Mouse (Mus musculus): Measurements from ENCODE around the gene Prr27. TPM values are rescaled to one million over a fixed set of nuclear protein-coding genes. Genes with fewer than 3 reads are reported as not detected.

Prr27 gene
- polyA plus RNA-seq (2015; fragmentation: Nextera tagmentation; extraction: Ambion mirVana): not detected in 2 replicates

DNA sequence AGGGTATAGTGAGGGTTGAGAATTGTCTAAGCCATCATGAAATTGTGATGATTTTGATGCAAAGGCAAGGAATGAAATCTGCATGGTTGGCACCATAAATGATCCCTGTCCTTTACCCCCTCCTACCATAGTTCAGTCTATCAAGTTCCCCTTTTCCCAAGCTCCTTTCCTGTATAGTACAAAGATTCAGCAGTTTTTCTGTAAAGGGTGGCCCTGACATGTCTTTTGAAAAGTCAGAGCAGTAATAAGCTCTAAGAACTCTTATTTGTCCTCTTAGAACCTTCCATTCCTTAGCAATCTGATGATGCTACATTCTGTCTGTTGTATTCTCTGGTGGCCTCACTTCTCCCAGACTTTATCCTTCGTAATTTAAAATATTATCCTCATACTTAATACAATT lies at the start of gene Prr27:
Gene Prr27, plus strand, starts transcription at position 301 of the 400 bp plus-strand sequence.
- Histone ChIP-seq H3K27ac (no peak within 1 kb of the TSS), H3K27me3 (no peaks in the 10 kb centered on the region), H3K9ac (no peak within 1 kb of the TSS), H3K4me2 (no peak within 1 kb of the TSS), H3K9me3 (no peaks in the 10 kb centered on the region), H3K4me1 (no peaks in the 10 kb centered on the region), H3K36me3 (no peaks in the 10 kb centered on the region), H3K4me3 (no peak within 1 kb of the TSS)
- WGBS: 56% methylated on average over 1 of the region's 1 CpGs
- no peak for ATAC-seq (ENCODE audit: borderline replicate concordance, extremely low read depth, low FRiP score, low TSS enrichment)

DNA sequence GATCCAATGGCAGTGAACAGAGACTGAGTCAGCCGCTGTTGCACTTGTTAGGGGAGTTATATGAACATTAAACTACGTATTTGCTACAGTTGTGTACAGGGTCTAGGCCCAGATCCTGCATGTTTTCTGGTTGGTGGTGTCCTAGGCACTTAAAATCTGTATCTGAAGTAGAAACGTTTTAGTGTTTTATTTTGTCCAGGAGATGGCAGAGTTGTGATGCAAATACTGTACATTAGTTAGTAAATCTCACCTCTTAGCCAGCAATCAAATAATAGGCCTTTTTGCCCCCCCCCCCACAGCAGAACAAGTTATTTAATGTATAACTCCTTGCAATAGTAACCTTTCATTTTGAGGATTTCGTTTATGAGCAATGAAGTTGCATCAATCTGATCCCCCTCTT lies 42.8 kb upstream of the Prr27 start:
- H3K4me2 ChIP-seq: no peak overlapping the region
- WGBS: 44% methylated on average over 4 of the region's 4 CpGs
- no peak for ATAC-seq (ENCODE audit: borderline replicate concordance, extremely low read depth, low FRiP score, low TSS enrichment)
- H3K27ac ChIP-seq: no peak overlapping the region
- no peaks in the 10 kb centered on the region for H3K36me3 ChIP-seq
- H3K9ac ChIP-seq: no peak overlapping the region
- no peak overlapping the region for H3K4me3 ChIP-seq
- H3K27me3 ChIP-seq: no peaks in the 10 kb centered on the region
- no peaks in the 10 kb centered on the region for H3K4me1 ChIP-seq
- H3K9me3 ChIP-seq: no peaks in the 10 kb centered on the region

- H3K27me3 ChIP-seq: no peaks in the 10 kb centered on the region
- no peaks in the 10 kb centered on the region for H3K9me3 ChIP-seq
- no peaks in the 10 kb centered on the region for H3K4me1 ChIP-seq
- no peak within 1 kb of the TSS for H3K4me3 ChIP-seq
- no peak within 1 kb of the TSS for H3K9ac ChIP-seq
- H3K4me2 ChIP-seq: no peak within 1 kb of the TSS
- H3K27ac ChIP-seq: no peak within 1 kb of the TSS
- WGBS: 53% methylated on average over 2 of the region's 2 CpGs
- no peaks in the 10 kb centered on the region for H3K36me3 ChIP-seq
- no peak for ATAC-seq (ENCODE audit: borderline replicate concordance, extremely low read depth, low FRiP score, low TSS enrichment)
These were observed 17.7 kb upstream of the Prr27 start, which contains the start of gene Csn1s2b for GRCm38 (mm10) chr5:87807782-87808181. Gene Csn1s2b, plus strand, starts transcription at chr5:87808082.

GRCm38 (mm10) chr5:87809253-87809652 lies 16.2 kb upstream of the Prr27 start:
- no peak overlapping the region for H3K27ac ChIP-seq
- H3K4me3 ChIP-seq: no peak overlapping the region
- 60% methylated on average over 2 of the region's 2 CpGs for WGBS
- ATAC-seq (ENCODE audit: borderline replicate concordance, extremely low read depth, low FRiP score, low TSS enrichment): no peak
- H3K4me1 ChIP-seq: no peaks in the 10 kb centered on the region
- no peaks in the 10 kb centered on the region for H3K27me3 ChIP-seq
- no peak overlapping the region for H3K4me2 ChIP-seq
- no peaks in the 10 kb centered on the region for H3K9me3 ChIP-seq
- H3K9ac ChIP-seq: no peak overlapping the region
- H3K36me3 ChIP-seq: no peaks in the 10 kb centered on the region

GRCm38 (mm10) chr5:87855136-87855716 lies 29.7 kb downstream of the Prr27 start:
- no peak for ATAC-seq (ENCODE audit: borderline replicate concordance, extremely low read depth, low FRiP score, low TSS enrichment)
- no peak overlapping the region for H3K9ac ChIP-seq
- no peak overlapping the region for H3K4me2 ChIP-seq
- WGBS: 81% methylated on average over 3 of the region's 3 CpGs
- no peaks in the 10 kb centered on the region for H3K4me1 ChIP-seq
- H3K27me3 ChIP-seq: no peaks in the 10 kb centered on the region
- H3K27ac ChIP-seq: no peak overlapping the region
- H3K9me3 ChIP-seq: no peaks in the 10 kb centered on the region
- no peaks in the 10 kb centered on the region for H3K36me3 ChIP-seq
- H3K4me3 ChIP-seq: no peak overlapping the region

- 60% methylated on average over 2 of the region's 2 CpGs for WGBS
- no peak for ATAC-seq (ENCODE audit: borderline replicate concordance, extremely low read depth, low FRiP score, low TSS enrichment)
- H3K36me3 ChIP-seq: no peaks in the 10 kb centered on the region
- no peak overlapping the region for H3K4me2 ChIP-seq
- no peaks in the 10 kb centered on the region for H3K27me3 ChIP-seq
- no peak overlapping the region for H3K9ac ChIP-seq
- H3K4me3 ChIP-seq: no peak overlapping the region
- H3K4me1 ChIP-seq: no peaks in the 10 kb centered on the region
- H3K9me3 ChIP-seq: no peaks in the 10 kb centered on the region
- no peak overlapping the region for H3K27ac ChIP-seq
These were observed 44.6 kb downstream of the Prr27 start for GRCm38 (mm10) chr5:87870084-87870483.

- H3K27me3 ChIP-seq: no peaks in the 10 kb centered on the region
- no peak overlapping the region for H3K27ac ChIP-seq
- WGBS: 32% methylated on average over 4 of the region's 4 CpGs
- H3K36me3 ChIP-seq: no peaks in the 10 kb centered on the region
- H3K4me1 ChIP-seq: no peaks in the 10 kb centered on the region
- H3K4me3 ChIP-seq: no peak overlapping the region
- ATAC-seq (ENCODE audit: borderline replicate concordance, extremely low read depth, low FRiP score, low TSS enrichment): no peak
- H3K9me3 ChIP-seq: no peaks in the 10 kb centered on the region
- no peak overlapping the region for H3K4me2 ChIP-seq
- H3K9ac ChIP-seq: no peak overlapping the region
These were observed 45.9 kb downstream of the Prr27 start for GRCm38 (mm10) chr5:87871423-87871822.

- no peak for ATAC-seq (ENCODE audit: borderline replicate concordance, extremely low read depth, low FRiP score, low TSS enrichment)
- Histone ChIP-seq H3K9me3 (no peaks in the 10 kb centered on the region), H3K4me2 (no peak within 1 kb of the TSS), H3K4me3 (no peak within 1 kb of the TSS), H3K9ac (no peak within 1 kb of the TSS), H3K36me3 (no peaks in the 10 kb centered on the region), H3K27ac (no peak within 1 kb of the TSS), H3K4me1 (no peaks in the 10 kb centered on the region), H3K27me3 (no peaks in the 10 kb centered on the region)
- WGBS: 86% methylated on average over 1 of the region's 1 CpGs
These were observed 59.2 kb downstream of the Prr27 start, which contains the start of gene Odam for GRCm38 (mm10) chr5:87884729-87885128. Gene Odam, plus strand, starts transcription at chr5:87885029.

Other genes starting within 250 kb of the Prr27 start
- not detected in 2 replicates for gene Sult1e1, start 234.1 kb upstream of the Prr27 start, polyA plus RNA-seq (2015; fragmentation: Nextera tagmentation; extraction: Ambion mirVana)
- not detected in 2 replicates for gene Csn1s1, start 159.5 kb upstream of the Prr27 start, polyA plus RNA-seq (2015; fragmentation: Nextera tagmentation; extraction: Ambion mirVana)
- 0.40 TPM in 1 of 2 replicates, not detected in the other for gene Csn2, start 126.1 kb upstream of the Prr27 start, polyA plus RNA-seq (2015; fragmentation: Nextera tagmentation; extraction: Ambion mirVana)
- not detected in 2 replicates for gene Csn1s2a, start 51.1 kb upstream of the Prr27 start, polyA plus RNA-seq (2015; fragmentation: Nextera tagmentation; extraction: Ambion mirVana)
- gene Csn1s2b, start 17.6 kb upstream of the Prr27 start, polyA plus RNA-seq (2015; fragmentation: Nextera tagmentation; extraction: Ambion mirVana): not detected in 2 replicates
- gene Odam, start 59.3 kb downstream of the Prr27 start, polyA plus RNA-seq (2015; fragmentation: Nextera tagmentation; extraction: Ambion mirVana): not detected in 2 replicates
- not detected in 2 replicates for gene Csn3, start 99.9 kb downstream of the Prr27 start, polyA plus RNA-seq (2015; fragmentation: Nextera tagmentation; extraction: Ambion mirVana)
- not detected in 2 replicates for gene 2310003L06Rik, start 143.8 kb downstream of the Prr27 start, polyA plus RNA-seq (2015; fragmentation: Nextera tagmentation; extraction: Ambion mirVana)
- not detected in 2 replicates for gene Gm28434, start 143.8 kb downstream of the Prr27 start, polyA plus RNA-seq (2015; fragmentation: Nextera tagmentation; extraction: Ambion mirVana)
- not detected in 2 replicates for gene Cabs1, start 153.8 kb downstream of the Prr27 start, polyA plus RNA-seq (2015; fragmentation: Nextera tagmentation; extraction: Ambion mirVana)
- gene Smr3a, start 176.9 kb downstream of the Prr27 start, polyA plus RNA-seq (2015; fragmentation: Nextera tagmentation; extraction: Ambion mirVana): not detected in 2 replicates

All from lung, embryonic 15.5 days (tissue).